Comparison of ENCODE assay signal across 11 mouse cellular contexts in the genomic region with DNA sequence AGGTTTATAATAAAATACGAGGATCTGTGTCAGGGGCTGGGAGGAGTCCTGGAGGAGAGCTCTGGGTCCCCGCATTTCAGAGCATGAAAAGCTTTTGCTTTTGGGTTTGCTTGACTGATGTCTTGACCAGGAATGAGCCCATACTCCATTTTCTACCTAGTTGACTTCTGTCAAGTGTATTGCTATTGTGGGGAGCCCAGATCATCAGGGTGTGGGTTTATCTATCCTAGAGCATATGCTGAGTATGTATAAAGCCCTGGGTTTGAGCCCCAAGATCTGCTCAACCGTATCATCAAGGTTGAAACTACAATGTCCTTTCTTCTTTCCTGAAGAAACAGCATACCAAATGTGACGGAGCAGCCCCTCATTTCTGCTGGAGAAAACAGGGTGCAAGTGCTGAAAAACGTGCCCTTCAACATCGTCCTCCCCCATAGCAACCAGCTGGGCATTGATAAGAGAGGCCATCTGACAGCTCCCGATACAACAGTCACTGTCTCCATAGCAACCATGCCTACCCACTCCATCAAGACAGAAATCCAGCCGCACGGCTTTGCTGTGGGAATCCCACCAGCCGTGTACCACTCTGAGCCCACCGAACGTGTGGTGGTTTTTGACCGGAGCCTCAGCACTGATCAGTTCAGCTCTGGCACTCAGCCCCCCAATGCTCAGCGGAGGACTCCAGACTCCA. TPM values are rescaled to one million over a fixed set of nuclear protein-coding genes. Genes with fewer than 3 reads are reported as not detected.
DNase-seq lines count a peak whose midpoint lies in the region; ATAC-seq lines count a peak whose summit lies in the region.
"Had no signal": no experiment of that assay in that cellular context is flagged by ENCODE, and none has a peak within 500 bp of the region (broad histone marks: within the 10 kb centered on the region; RNA-seq: fewer than 3 reads in every experiment).

No protein-coding gene starts in this region.

- no peak overlapping the region for H3K9ac ChIP-seq in midbrain, embryonic 14.5 days (replicated peaks; ENCODE audit: low read length)
- H3K9ac ChIP-seq in midbrain, embryonic 11.5 days (ENCODE audit: low read length): no peak overlapping the region
- no peak overlapping the region for H3K9ac ChIP-seq in hindbrain, embryonic 16.5 days (ENCODE audit: low read depth, low read length)
- no peak overlapping the region for H3K9ac ChIP-seq in liver, embryonic 11.5 days (ENCODE audit: low read depth, low read length)

- no peaks in the 10 kb centered on the region for H3K9me3 ChIP-seq in midbrain, embryonic 14.5 days (ENCODE audit: control insufficient read depth, low read length)
- no peaks in the 10 kb centered on the region for H3K9me3 ChIP-seq in midbrain, embryonic 11.5 days (ENCODE audit: control insufficient read depth, low read length)
- H3K9me3 ChIP-seq in hindbrain, embryonic 16.5 days (ENCODE audit: control insufficient read depth, low read length): no peaks in the 10 kb centered on the region
- H3K9me3 ChIP-seq in liver, embryonic 11.5 days (ENCODE audit: control insufficient read depth, low read length): no peaks in the 10 kb centered on the region

- no peaks in the 10 kb centered on the region for H3K36me3 ChIP-seq in midbrain, embryonic 14.5 days (ENCODE audit: control insufficient read depth, insufficient read depth, low read length)
- no peaks in the 10 kb centered on the region for H3K36me3 ChIP-seq in midbrain, embryonic 11.5 days (ENCODE audit: control insufficient read depth, insufficient read depth, low read length)
- no peaks in the 10 kb centered on the region for H3K36me3 ChIP-seq in hindbrain, embryonic 16.5 days (ENCODE audit: control insufficient read depth, insufficient read depth, low read length)
- no peaks in the 10 kb centered on the region for H3K36me3 ChIP-seq in liver, embryonic 11.5 days (ENCODE audit: control insufficient read depth, insufficient read depth, low read length)

- H3K27me3 ChIP-seq in midbrain, embryonic 14.5 days (ENCODE audit: control insufficient read depth, insufficient read depth, low read length): no peaks in the 10 kb centered on the region
- H3K27me3 ChIP-seq in midbrain, embryonic 11.5 days (ENCODE audit: control insufficient read depth, insufficient read depth, low read length): no peaks in the 10 kb centered on the region
- no peaks in the 10 kb centered on the region for H3K27me3 ChIP-seq in hindbrain, embryonic 16.5 days (replicated peaks; ENCODE audit: control insufficient read depth, insufficient read depth, low read length)
- no peaks in the 10 kb centered on the region for H3K27me3 ChIP-seq in liver, embryonic 11.5 days (replicated peaks; ENCODE audit: control insufficient read depth, insufficient read depth, low read length)

- no peak overlapping the region for H3K27ac ChIP-seq in midbrain, embryonic 14.5 days (replicated peaks; ENCODE audit: low read depth, low read length)
- H3K27ac ChIP-seq in midbrain, embryonic 11.5 days (ENCODE audit: low read depth, low read length): no peak overlapping the region
- no peak overlapping the region for H3K27ac ChIP-seq in hindbrain, embryonic 16.5 days (ENCODE audit: low read depth, low read length)
- no peak overlapping the region for H3K27ac ChIP-seq in liver, embryonic 11.5 days (ENCODE audit: low read depth, low read length)

- intact Hi-C loops in heart, postnatal 25 days (cut with DNase I): no loop called here
- intact Hi-C loops in heart, postnatal 10 days (cut with DNase I): no loop called here

- H3K4me3 ChIP-seq in midbrain, embryonic 14.5 days (replicated peaks; ENCODE audit: low read depth, low read length): no peak overlapping the region
- H3K4me3 ChIP-seq in midbrain, embryonic 11.5 days (ENCODE audit: low read depth, low read length): no peak overlapping the region
- H3K4me3 ChIP-seq in hindbrain, embryonic 16.5 days (ENCODE audit: low read length): no peak overlapping the region
- H3K4me3 ChIP-seq in liver, embryonic 11.5 days (ENCODE audit: low read depth, low read length): no peak overlapping the region

- no peak overlapping the region for H3K4me2 ChIP-seq in midbrain, embryonic 14.5 days (ENCODE audit: low read length)
- H3K4me2 ChIP-seq in midbrain, embryonic 11.5 days: no peak overlapping the region
- no peak overlapping the region for H3K4me2 ChIP-seq in hindbrain, embryonic 16.5 days (ENCODE audit: low read length)
- H3K4me2 ChIP-seq in liver, embryonic 11.5 days: peak overlapping the region; percentile 15; the same call in 1 of the 2 replicates

- 0 out of 2 replicates have a peak, but pooled peaks cover 3% of the 10 kb centered on the region for H3K4me1 ChIP-seq in midbrain, embryonic 14.5 days (ENCODE audit: control insufficient read depth, insufficient read depth, low read length)
- H3K4me1 ChIP-seq in midbrain, embryonic 11.5 days (ENCODE audit: control insufficient read depth, insufficient read depth, low read length): no peaks in the 10 kb centered on the region
- no peaks in the 10 kb centered on the region; the same call in 1 of the 2 replicates for H3K4me1 ChIP-seq in hindbrain, embryonic 16.5 days (ENCODE audit: control insufficient read depth, insufficient read depth, low read depth, low read length)
- peaks cover 3% of the 10 kb centered on the region; the same call in 1 of the 2 replicates for H3K4me1 ChIP-seq in liver, embryonic 11.5 days (replicated peaks; ENCODE audit: control insufficient read depth, insufficient read depth, low read length)

- DNase-seq in midbrain, embryonic 14.5 days: peak; percentile 40
- no peak for DNase-seq in midbrain, embryonic 11.5 days (ENCODE audit: low spot score, missing footprints)
- no peak for DNase-seq in liver, embryonic 11.5 days (ENCODE audit: low spot score)
- no peak for DNase-seq in cerebellum, postnatal 36 days
- DNase-seq in heart, postnatal 25 days (ENCODE audit: low spot score): no peak
- DNase-seq in heart, postnatal 10 days: no peak
- DNase-seq: embryo, embryonic 11 days; kidney, postnatal 14 days; retina, postnatal 1 day had no signal

- ATAC-seq in midbrain, embryonic 14.5 days (ENCODE audit: low FRiP score, low TSS enrichment): no peak
- no peak for ATAC-seq in midbrain, embryonic 11.5 days (ENCODE audit: low FRiP score)
- ATAC-seq in hindbrain, embryonic 16.5 days: peak; percentile 84
- ATAC-seq in liver, embryonic 11.5 days (replicated peaks; ENCODE audit: low FRiP score): peak; percentile 80
- ATAC-seq: forebrain, embryonic 14.5 days had no signal

- WGBS in midbrain, embryonic 14.5 days: 68% methylated on average over 14 of the region's 14 CpGs
- WGBS in midbrain, embryonic 11.5 days: 78% methylated on average over 14 of the region's 14 CpGs
- WGBS in hindbrain, embryonic 16.5 days: 52% methylated on average over 14 of the region's 14 CpGs
- WGBS in liver, embryonic 11.5 days: 71% methylated on average over 14 of the region's 14 CpGs

RNA-seq across cellular contexts. Expression of a gene that starts 9.1 kb away (rescaled TPM):
- 0.36 and 0.66 TPM in 2 replicates for polyA plus RNA-seq in midbrain, embryonic 14.5 days (2014; fragmentation: Nextera tagmentation; extraction: Ambion mirVana)
- 0.63 and 0.68 TPM in 2 replicates for polyA plus RNA-seq in midbrain, embryonic 11.5 days (2014; fragmentation: Nextera tagmentation; extraction: Ambion mirVana)
- polyA plus RNA-seq in hindbrain, embryonic 16.5 days (2015; fragmentation: Nextera tagmentation; extraction: Ambion mirVana): 1.2 and 1.8 TPM in 2 replicates
- polyA plus RNA-seq in liver, embryonic 11.5 days (2014; fragmentation: Nextera tagmentation; extraction: Ambion mirVana): 0.36 and 0.42 TPM in 2 replicates
- under 1 TPM; 0.61 to 0.65 TPM for total RNA-seq in heart, postnatal 25 days (2021)
- total RNA-seq in heart, postnatal 10 days (2021): under 1 TPM; 0.22 to 0.65 TPM

Comparison
In these comparisons a context has a peak if more than half of its experiments do, and no peak if none do; other contexts are left out.
1. ATAC-seq: peak in hindbrain, embryonic 16.5 days (single experiment) and liver, embryonic 11.5 days (single experiment); none in midbrain, embryonic 14.5 days (single experiment) and midbrain, embryonic 11.5 days (single experiment).